Mouse (Mus musculus): ENCODE data around the gene Mink1. TPM values are rescaled to one million over a fixed set of nuclear protein-coding genes. Genes with fewer than 3 reads are reported as not detected.
"Not testable (repeated sequence)": the region's sequence is repeated elsewhere in the genome, so short reads cannot be mapped to it uniquely, and the experiment has no call there.

Mink1 gene
- polyA plus RNA-seq, 1 experiment from 2014 or later = 12.1 TPM

DNA sequence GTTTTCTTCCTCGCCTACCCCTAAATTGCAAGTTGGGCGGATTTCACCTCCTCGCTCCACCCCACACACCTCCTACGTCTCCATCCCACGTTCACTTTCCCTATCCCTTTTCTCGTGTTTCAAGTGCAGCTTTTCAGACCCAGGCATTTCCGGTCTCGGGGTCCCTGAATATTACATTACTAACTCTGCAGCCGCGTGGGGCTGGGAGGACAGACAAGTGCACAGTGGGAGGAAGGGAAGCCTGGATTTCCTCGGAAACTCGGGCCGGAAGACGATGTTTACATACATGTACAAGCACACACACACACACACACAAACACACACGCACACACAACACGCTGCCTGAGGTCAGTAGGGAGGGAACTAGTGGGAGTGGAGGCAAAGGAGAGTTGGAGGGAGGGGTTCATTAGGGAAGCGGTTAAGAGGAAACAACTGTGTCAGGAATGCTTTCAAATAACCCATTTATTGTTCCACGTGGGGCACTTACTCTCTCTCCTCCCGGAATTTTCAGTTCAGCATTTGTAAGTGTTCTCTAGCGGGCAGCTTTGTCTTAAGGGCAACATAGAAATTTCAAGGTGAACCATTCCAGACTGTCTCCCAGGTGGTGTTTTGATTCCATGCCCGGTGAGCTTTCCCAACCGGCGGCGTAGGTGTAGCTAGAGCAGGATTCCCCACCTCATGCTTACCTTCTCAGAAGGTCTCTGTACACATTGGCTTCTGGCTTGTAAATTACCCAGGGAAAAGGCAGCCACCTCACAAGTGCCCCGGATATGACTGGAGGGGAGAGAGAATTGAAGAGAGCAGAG, 992 bp downstream of the Mink1 start:
- peak; percentile 80 for DNase-seq (ENCODE audit: low spot score)
- Histone ChIP-seq H3K4me3 (replicated peaks; ENCODE audit: low read depth, low read length) (peak overlapping the region; percentile 96), H3K9me3 (replicated peaks; ENCODE audit: low read length) (no peaks in the 10 kb centered on the region), H3K4me1 (replicated peaks; ENCODE audit: insufficient read depth, low read length) (peaks cover 17% of the 10 kb centered on the region; the same call in 1 of the 2 replicates), H3K9ac (ENCODE audit: low read depth, low read length) (peak overlapping the region; percentile 88), H3K27ac (peak overlapping the region; percentile 94), H3K36me3 (ENCODE audit: insufficient read depth, low read length) (no peaks in the 10 kb centered on the region), H3K27me3 (ENCODE audit: insufficient read depth, low read length) (no peaks in the 10 kb centered on the region), H3K4me2 (ENCODE audit: low read length) (peak overlapping the region; percentile 96)
- ATAC-seq (replicated peaks; ENCODE audit: low FRiP score, low read depth) = no peak; the same call in 1 of the 2 replicates
- under 1% methylated on average over 25 of the region's 25 CpGs for WGBS
- TF ChIP-seq CTCF (IDR thresholded peaks at IDR 0.05; ENCODE audit: low read depth) = no peak; the same call in 1 of the 2 replicates

- Histone ChIP-seq H3K36me3 (ENCODE audit: insufficient read depth, low read length) (no peaks in the 10 kb centered on the region), H3K4me3 (replicated peaks; ENCODE audit: low read depth, low read length) (peak overlapping the region; percentile 96), H3K4me2 (ENCODE audit: low read length) (peak overlapping the region; percentile 96), H3K27ac (peak overlapping the region; percentile 94), H3K9me3 (replicated peaks; ENCODE audit: low read length) (no peaks in the 10 kb centered on the region), H3K4me1 (replicated peaks; ENCODE audit: insufficient read depth, low read length) (peaks cover 17% of the 10 kb centered on the region; the same call in 1 of the 2 replicates), H3K9ac (ENCODE audit: low read depth, low read length) (peak overlapping the region; percentile 88; the same call in 1 of the 2 replicates), H3K27me3 (ENCODE audit: insufficient read depth, low read length) (no peaks in the 10 kb centered on the region)
- no peak for DNase-seq (ENCODE audit: low spot score)
- TF ChIP-seq CTCF (IDR thresholded peaks at IDR 0.05; ENCODE audit: low read depth) = peak; percentile 22; the same call in 1 of the 2 replicates
- ATAC-seq (replicated peaks; ENCODE audit: low FRiP score, low read depth) = no peak
- WGBS = 15% methylated on average over 4 of the region's 4 CpGs
Measured at GRCm38 (mm10) chr11:70564276-70564873, 1.7 kb downstream of the Mink1 start.

GRCm38 (mm10) chr11:70566586-70566985, 3.9 kb downstream of the Mink1 start:
- Histone ChIP-seq H3K27me3 (ENCODE audit: insufficient read depth, low read length) (no peaks in the 10 kb centered on the region), H3K36me3 (ENCODE audit: insufficient read depth, low read length) (no peaks in the 10 kb centered on the region), H3K27ac (no peak overlapping the region), H3K4me2 (ENCODE audit: low read length) (no peak overlapping the region), H3K4me3 (replicated peaks; ENCODE audit: low read depth, low read length) (no peak overlapping the region), H3K9me3 (replicated peaks; ENCODE audit: low read length) (no peaks in the 10 kb centered on the region), H3K9ac (ENCODE audit: low read depth, low read length) (no peak overlapping the region), H3K4me1 (replicated peaks; ENCODE audit: insufficient read depth, low read length) (peaks cover 17% of the 10 kb centered on the region; the same call in 1 of the 2 replicates)
- TF ChIP-seq CTCF (IDR thresholded peaks at IDR 0.05; ENCODE audit: low read depth) = no peak
- WGBS = 37% methylated on average over 7 of the region's 7 CpGs
- ATAC-seq (replicated peaks; ENCODE audit: low FRiP score, low read depth) (no peak), DNase-seq (ENCODE audit: low spot score) (no peak)

DNA sequence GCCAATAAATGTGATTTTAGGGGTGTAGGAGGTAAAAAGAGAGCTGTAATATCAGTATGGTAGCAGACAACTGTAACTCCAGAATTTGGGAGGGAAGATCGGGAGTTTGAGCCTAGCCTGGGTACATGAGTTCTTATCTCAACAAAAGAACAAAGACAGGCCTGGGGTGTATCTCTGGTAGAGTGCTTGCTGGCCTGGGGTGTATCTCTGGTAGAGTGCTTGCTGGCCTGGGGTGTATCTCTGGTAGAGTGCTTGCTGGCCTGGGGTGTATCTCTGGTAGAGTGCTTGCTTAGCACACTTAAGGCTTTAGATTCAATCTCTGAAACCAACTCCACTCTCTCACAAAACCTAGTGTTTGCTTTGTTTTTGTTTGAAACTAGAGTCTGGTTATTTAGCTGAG, 7.9 kb downstream of the Mink1 start:
- not testable (repeated sequence) for H3K9me3 ChIP-seq (replicated peaks; ENCODE audit: low read length); H3K27me3 ChIP-seq (ENCODE audit: insufficient read depth, low read length); DNase-seq (ENCODE audit: low spot score); ATAC-seq (replicated peaks; ENCODE audit: low FRiP score, low read depth); H3K36me3 ChIP-seq (ENCODE audit: insufficient read depth, low read length); H3K4me3 ChIP-seq (replicated peaks; ENCODE audit: low read depth, low read length); H3K27ac ChIP-seq; H3K9ac ChIP-seq (ENCODE audit: low read depth, low read length); H3K4me2 ChIP-seq (ENCODE audit: low read length)
- WGBS = 91% methylated on average over 1 of the region's 1 CpGs
- H3K4me1 ChIP-seq (replicated peaks; ENCODE audit: insufficient read depth, low read length) = peaks cover 20% of the 10 kb centered on the region

GRCm38 (mm10) chr11:70571641-70572040, 9.0 kb downstream of the Mink1 start:
- Histone ChIP-seq H3K27me3 (ENCODE audit: insufficient read depth, low read length) (no peaks in the 10 kb centered on the region), H3K9ac (ENCODE audit: low read depth, low read length) (no peak overlapping the region), H3K4me3 (replicated peaks; ENCODE audit: low read depth, low read length) (no peak overlapping the region), H3K36me3 (ENCODE audit: insufficient read depth, low read length) (no peaks in the 10 kb centered on the region), H3K27ac (peak overlapping the region; percentile 57; the same call in 1 of the 2 replicates), H3K9me3 (replicated peaks; ENCODE audit: low read length) (no peaks in the 10 kb centered on the region), H3K4me2 (ENCODE audit: low read length) (no peak overlapping the region), H3K4me1 (replicated peaks; ENCODE audit: insufficient read depth, low read length) (peaks cover 23% of the 10 kb centered on the region)
- WGBS = 83% methylated on average over 1 of the region's 1 CpGs
- ATAC-seq (replicated peaks; ENCODE audit: low FRiP score, low read depth) = no peak
- DNase-seq (ENCODE audit: low spot score) = no peak
- TF ChIP-seq CTCF (IDR thresholded peaks at IDR 0.05; ENCODE audit: low read depth) = no peak

GRCm38 (mm10) chr11:70572348-70572902, 9.7 kb downstream of the Mink1 start:
- no peak overlapping the region for H3K4me2 ChIP-seq (ENCODE audit: low read length)

More at GRCm38 (mm10) chr11:70572348-70572902, 9.7 kb downstream of the Mink1 start:
- Histone ChIP-seq H3K4me1 (replicated peaks; ENCODE audit: insufficient read depth, low read length) (peaks cover 22% of the 10 kb centered on the region), H3K27me3 (ENCODE audit: insufficient read depth, low read length) (no peaks in the 10 kb centered on the region), H3K4me3 (replicated peaks; ENCODE audit: low read depth, low read length) (no peak overlapping the region), H3K27ac (peak overlapping the region; percentile 57), H3K9ac (ENCODE audit: low read depth, low read length) (no peak overlapping the region), H3K9me3 (replicated peaks; ENCODE audit: low read length) (no peaks in the 10 kb centered on the region), H3K36me3 (ENCODE audit: insufficient read depth, low read length) (no peaks in the 10 kb centered on the region)
- ATAC-seq (replicated peaks; ENCODE audit: low FRiP score, low read depth) = no peak; the same call in 1 of the 2 replicates
- peak; percentile 68 for DNase-seq (ENCODE audit: low spot score)
- WGBS = 15% methylated on average over 5 of the region's 5 CpGs
- no peak for TF ChIP-seq CTCF (IDR thresholded peaks at IDR 0.05; ENCODE audit: low read depth)

All from kidney, postnatal 0 days (tissue).